Mouse (Mus musculus) 416B (cell line): ENCODE data around the gene Gm10717.
A peak's percentile ranks its signal among the peaks of the same experiment; 100 is the strongest.
"Not testable (repeated sequence)": the region's sequence is repeated elsewhere in the genome, so short reads cannot be mapped to it uniquely, and the experiment has no call there.

Source experiments
- DNase-seq: peaks from one replicate; pipeline ENCODE4 v3.0.0; 2011; ENCODE audit warnings: low read depth

The Gm10717 gene

DNA sequence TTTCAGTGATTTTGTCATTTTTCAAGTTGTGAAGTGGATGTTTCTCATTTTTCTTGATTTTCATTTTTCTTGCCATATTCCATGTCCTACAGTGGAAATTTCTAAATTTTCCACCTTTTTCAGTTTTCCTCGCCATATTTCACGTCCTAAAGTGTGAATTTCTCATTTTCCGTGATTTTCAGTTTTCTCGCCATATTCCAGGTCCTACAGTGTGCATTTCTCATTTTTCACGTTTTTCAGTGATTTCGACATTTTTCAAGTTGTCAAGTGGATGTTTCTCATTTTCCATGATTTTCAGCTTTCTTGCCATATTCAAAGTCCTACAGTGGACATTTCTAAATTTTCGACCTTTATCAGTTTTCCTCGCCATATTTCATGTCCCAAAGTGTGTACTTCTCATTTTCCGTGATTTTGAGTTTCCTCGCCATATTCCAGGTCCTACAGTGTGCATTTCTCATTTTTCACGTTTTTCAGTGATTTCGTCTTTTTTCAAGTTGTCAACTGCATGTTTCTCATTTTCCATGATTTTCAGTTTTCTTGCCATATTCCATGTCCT lies at the start of gene Gm10717:
Gm10717 (plus strand) TSS at position 506 of the 556 bp plus-strand sequence.
- DNase-seq: not testable (repeated sequence)

DNA sequence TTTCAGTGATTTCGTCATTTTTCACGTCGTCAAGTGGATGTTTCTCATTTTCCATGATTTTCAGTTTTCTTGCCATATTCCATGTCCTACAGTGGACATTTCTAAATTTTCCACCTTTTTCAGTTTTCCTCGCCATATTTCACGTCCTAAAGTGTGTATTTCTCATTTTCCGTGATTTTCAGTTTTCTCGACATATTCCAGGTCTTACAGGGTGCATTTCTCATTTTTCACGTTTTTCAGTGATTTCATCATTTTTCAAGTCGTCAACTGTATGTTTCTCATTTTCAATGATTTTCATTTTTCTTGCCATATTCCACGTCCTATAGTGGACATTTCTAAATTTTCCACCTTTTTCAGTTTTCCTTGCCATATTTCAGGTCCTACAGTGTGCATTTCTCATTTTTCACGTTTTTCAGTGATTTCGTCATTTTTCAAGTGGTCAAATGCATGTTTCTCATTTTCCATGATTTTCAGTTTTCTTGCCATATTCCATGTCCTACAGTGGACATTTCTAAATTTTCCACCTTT lies 24.7 kb upstream of the Gm10717 start, which contains the start of gene Gm10722:
Gm10722 (plus strand) TSS at position 478 of the 528 bp plus-strand sequence.
- peak; percentile 52 for DNase-seq

DNA sequence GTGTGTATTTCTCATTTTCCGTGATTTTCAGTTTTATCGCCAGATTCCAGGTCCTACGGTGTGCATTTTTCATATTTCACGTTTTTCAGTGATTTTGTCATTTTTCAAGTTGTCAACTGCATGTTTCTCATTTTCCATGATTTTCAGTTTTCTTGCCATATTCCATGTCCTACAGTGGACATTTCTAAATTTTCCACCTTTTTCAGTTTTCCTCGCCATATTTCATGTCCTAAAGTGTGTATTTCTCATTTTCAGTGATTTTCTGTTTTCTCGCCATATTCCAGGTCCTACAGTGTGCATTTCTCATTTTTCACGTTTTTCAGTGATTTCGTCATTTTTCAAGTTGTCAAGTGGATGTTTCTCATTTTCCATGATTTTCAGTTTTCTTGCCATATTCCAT lies 24.2 kb upstream of the Gm10717 start:
- not testable (repeated sequence) for DNase-seq

DNA sequence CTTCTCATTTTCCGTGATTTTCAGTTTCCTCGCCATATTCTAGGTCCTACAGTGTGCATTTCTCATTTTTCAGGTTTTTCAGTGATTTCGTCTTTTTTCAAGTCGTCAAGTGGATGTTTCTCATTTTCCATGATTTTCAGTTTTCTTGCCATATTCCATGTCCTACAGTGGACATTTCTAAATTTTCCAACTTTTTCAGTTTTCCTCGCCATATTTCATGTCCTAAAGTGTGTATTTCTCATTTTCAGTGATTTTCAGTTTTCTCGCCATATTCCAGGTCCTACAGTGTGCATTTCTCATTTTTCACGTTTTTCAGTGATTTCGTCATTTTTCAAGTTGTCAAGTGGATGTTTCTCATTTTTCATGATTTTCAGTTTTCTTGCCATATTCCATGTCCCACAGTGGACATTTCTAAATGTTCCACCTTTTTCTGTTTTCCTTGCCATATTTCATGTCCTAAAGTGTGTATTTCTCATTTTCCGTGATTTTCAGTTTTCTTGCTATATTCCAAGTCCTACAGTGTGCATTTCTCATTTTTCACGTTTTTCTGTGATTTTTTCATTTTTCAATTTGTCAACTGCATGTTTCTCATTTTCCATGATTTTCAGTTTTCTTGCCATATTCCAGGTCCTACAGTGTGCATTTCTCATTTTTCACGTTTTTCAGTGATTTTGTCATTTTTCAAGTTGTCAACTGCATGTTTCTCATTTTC lies 23.1 kb upstream of the Gm10717 start:
- DNase-seq: peak; percentile 33

DNA sequence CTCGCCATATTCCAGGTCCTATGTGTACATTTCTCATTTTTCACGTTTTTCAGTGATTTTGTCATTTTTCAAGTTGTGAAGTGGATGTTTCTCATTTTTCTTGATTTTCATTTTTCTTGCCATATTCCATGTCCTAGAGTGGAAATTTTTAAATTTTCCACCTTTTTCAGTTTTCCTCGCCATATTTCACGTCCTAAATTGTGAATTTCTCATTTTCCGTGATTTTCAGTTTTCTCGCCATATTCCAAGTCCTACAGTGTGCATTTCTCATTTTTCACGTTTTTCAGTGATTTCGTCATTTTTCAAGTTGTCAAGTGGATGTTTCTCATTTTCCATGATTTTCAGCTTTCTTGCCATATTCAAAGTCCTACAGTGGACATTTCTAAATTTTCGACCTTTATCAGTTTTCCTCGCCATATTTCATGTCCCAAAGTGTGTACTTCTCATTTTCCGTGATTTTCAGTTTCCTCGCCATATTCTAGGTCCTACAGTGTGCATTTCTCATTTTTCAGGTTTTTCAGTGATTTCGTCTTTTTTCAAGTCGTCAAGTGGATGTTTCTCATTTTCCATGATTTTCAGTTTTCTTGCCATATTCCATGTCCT lies 22.3 kb upstream of the Gm10717 start, which contains the start of gene Gm11168:
Gm11168 (plus strand) TSS at position 553 of the 603 bp plus-strand sequence.
- not testable (repeated sequence) for DNase-seq

DNA sequence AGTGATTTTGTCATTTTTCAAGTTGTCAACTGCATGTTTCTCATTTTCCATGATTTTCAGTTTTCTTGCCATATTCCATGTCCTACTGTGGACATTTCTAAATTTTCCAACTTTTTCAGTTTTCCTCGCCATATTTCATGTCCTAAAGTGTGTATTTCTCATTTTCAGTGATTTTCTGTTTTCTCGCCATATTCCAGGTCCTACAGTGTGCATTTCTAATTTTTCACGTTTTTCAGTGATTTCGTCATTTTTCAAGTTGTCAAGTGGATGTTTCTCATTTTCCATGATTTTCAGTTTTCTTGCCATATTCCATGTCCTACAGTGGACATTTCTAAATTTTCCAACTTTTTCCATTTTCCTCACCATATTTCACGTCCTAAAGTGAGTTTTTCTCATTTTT lies 19.0 kb upstream of the Gm10717 start:
- not testable (repeated sequence) for DNase-seq

DNA sequence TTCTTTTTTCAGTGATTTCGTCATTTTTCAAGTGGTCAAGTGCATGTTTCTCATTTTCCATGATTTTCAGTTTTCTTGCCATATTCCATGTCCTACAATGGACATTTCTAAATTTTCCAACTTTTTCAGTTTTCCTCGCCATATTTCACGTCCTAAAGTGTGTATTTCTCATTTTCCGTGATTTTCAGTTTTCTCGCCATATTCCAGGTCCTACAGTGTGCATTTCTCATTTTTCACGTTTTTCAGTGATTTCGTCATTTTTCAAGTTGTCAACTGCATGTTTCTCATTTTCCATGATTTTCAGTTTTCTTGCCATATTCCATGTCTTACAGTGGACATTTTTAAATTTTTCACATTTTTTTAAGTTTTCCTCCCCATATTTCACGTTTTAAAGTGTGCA lies 18.6 kb upstream of the Gm10717 start:
- not testable (repeated sequence) for DNase-seq

DNA sequence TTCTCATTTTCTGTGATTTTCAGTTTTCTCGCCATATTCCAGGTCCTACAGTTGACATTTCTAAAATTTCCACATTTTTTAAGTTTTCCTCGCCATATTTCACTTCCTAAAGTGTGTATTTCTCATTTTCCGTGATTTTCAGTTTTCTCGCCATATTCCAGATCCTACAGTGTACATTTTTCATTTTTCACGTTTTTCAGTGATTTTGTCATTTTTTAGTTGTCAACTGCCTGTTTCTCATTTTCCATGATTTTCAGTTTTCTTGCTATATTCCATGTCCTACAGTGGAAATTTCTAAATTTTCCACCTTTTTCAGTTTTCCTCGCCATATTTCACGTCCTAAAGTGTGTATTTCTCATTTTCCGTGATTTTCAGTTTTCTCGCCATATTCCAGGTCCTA lies 17.9 kb upstream of the Gm10717 start:
- DNase-seq: peak; percentile 45

DNA sequence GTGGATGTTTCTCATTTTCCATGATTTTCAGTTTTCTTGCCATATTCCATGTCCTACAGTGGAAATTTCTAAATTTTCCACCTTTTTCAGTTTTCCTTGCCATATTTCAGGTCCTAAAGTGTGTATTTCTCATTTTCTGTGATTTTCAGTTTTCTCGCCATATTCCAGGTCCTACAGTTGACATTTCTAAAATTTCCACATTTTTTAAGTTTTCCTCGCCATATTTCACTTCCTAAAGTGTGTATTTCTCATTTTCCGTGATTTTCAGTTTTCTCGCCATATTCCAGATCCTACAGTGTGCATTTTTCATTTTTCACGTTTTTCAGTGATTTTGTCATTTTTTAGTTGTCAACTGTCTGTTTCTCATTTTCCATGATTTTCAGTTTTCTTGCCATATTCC lies 15.9 kb upstream of the Gm10717 start:
- DNase-seq: not testable (repeated sequence)

DNA sequence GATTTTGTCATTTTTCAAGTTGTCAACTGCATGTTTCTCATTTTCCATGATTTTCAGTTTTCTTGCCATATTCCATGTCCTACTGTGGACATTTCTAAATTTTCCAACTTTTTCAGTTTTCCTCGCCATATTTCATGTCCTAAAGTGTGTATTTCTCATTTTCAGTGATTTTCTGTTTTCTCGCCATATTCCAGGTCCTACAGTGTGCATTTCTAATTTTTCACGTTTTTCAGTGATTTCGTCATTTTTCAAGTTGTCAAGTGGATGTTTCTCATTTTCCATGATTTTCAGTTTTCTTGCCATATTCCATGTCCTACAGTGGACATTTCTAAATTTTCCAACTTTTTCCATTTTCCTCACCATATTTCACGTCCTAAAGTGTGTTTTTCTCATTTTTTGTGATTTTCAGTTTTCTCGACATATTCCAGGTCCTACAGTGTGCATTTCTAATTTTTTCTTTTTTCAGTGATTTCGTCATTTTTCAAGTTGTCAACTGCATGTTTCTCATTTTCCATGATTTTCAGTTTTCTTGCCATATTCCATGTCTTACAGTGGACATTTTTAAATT lies 13.1 kb upstream of the Gm10717 start:
- not testable (repeated sequence) for DNase-seq

DNA sequence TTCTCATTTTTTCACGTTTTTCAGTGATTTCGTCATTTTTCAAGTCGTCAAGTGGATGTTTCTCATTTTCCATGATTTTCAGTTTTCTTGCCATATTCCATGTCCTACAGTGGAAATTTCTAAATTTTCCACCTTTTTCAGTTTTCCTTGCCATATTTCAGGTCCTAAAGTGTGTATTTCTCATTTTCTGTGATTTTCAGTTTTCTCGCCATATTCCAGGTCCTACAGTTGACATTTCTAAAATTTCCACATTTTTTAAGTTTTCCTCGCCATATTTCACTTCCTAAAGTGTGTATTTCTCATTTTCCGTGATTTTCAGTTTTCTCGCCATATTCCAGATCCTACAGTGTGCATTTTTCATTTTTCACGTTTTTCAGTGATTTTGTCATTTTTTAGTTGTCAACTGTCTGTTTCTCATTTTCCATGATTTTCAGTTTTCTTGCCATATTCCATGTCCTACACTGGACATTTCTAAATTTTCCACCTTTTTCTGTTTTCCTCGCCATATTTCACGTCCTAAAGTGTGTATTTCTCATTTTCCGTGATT lies 12.4 kb upstream of the Gm10717 start, which contains the start of gene Gm10721:
Gm10721 (plus strand) TSS at position 408 of the 547 bp plus-strand sequence.
- not testable (repeated sequence) for DNase-seq

DNA sequence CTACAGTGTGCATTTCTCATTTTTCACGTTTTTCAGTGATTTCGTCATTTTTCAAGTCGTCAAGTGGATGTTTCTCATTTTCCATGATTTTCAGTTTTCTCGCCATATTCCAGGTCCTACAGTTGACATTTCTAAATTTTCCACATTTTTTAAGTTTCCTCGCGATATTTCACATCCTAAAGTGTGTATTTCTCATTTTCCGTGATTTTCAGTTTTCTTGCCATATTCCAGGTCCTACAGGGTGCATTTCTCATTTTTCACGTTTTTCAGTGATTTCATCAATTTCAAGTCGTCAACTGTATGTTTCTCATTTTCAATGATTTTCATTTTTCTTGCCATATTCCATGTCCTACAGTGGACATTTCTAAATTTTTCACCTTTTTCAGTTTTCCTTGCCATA lies 9.9 kb upstream of the Gm10717 start, which contains the start of gene Gm10720:
Gm10720 (plus strand) TSS at position 301 of the 400 bp plus-strand sequence.
- DNase-seq: not testable (repeated sequence)

DNA sequence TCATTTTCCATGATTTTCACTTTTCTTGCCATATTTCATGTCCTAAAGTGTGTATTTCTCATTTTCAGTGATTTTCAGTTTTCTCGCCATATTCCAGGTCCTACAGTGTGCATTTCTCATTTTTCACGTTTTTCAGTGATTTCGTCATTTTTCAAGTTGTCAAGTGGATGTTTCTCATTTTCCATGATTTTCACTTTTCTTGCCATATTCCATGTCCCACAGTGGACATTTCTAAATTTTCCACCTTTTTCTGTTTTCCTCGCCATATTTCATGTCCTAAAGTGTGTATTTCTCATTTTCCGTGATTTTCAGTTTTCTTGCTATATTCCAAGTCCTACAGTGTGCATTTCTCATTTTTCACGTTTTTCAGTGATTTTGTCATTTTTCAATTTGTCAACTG lies 9.3 kb upstream of the Gm10717 start:
- not testable (repeated sequence) for DNase-seq

DNA sequence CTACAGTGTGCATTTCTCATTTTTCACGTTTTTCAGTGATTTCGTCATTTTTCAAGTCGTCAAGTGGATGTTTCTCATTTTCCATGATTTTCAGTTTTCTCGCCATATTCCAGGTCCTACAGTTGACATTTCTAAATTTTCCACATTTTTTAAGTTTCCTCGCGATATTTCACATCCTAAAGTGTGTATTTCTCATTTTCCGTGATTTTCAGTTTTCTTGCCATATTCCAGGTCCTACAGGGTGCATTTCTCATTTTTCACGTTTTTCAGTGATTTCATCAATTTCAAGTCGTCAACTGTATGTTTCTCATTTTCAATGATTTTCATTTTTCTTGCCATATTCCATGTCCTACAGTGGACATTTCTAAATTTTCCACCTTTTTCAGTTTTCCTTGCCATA lies 8.1 kb upstream of the Gm10717 start, which contains the start of gene Gm10719:
Gm10719 (plus strand) TSS at position 301 of the 400 bp plus-strand sequence.
- not testable (repeated sequence) for DNase-seq

DNA sequence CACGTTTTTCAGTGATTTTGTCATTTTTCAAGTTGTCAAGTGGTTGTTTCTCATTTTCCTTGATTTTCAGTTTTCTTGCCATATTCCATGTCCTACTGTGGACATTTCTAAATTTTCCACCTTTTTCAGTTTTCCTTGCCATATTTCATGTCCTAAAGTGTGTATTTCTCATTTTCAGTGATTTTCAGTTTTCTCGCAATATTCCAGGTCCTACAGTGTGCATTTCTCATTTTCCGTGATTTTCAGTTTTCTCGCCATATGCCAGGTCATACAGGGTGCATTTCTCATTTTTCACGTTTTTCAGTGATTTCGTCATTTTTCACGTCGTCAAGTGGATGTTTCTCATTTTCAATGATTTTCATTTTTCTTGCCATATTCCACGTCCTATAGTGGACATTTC lies 6.3 kb upstream of the Gm10717 start:
- not testable (repeated sequence) for DNase-seq

DNA sequence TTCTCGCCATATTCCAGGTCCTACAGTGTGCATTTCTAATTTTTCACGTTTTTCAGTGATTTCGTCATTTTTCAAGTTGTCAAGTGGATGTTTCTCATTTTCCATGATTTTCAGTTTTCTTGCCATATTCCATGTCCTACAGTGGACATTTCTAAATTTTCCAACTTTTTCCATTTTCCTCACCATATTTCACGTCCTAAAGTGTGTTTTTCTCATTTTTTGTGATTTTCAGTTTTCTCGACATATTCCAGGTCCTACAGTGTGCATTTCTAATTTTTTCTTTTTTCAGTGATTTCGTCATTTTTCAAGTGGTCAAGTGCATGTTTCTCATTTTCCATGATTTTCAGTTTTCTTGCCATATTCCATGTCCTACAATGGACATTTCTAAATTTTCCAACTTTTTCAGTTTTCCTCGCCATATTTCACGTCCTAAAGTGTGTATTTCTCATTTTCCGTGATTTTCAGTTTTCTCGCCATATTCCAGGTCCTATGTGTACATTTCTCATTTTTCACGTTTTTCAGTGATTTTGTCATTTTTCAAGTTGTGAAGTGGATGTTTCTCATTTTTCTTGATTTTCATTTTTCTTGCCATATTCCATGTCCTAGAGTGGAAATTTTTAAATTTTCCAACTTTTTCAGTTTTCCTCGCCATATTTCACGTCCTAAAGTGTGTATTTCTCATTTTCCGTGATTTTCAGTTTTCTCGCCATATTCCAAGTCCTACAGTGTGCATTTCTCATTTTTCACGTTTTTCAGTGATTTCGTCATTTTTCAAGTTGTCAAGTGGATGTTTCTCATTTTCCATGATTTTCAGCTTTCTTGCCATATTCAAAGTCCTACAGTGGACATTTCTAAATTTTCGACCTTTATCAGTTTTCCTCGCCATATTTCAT lies 5.1 kb upstream of the Gm10717 start:
- DNase-seq: not testable (repeated sequence)

DNA sequence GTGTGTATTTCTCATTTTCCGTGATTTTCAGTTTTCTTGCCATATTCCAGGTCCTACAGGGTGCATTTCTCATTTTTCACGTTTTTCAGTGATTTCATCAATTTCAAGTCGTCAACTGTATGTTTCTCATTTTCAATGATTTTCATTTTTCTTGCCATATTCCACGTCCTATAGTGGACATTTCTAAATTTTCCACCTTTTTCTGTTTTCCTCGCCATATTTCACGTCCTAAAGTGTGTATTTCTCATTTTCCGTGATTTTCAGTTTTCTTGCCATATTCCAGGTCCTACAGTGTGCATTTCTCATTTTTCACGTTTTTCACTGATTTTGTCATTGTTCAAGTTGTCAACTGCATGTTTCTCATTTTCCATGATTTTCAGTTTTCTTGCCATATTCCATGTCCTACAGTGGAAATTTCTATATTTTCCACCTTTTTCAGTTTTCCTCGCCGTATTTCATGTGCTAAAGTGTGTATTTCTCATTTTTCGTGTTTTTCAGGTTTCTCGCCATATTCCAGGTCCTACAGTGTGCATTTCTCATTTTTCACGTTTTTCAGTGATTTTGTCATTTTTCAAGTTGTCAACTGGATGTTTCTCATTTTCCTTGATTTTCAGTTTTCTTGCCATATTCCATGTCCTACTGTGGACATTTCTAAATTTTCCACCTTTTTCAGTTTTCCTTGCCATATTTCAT lies 2.8 kb upstream of the Gm10717 start:
- DNase-seq: peak; percentile 54

DNA sequence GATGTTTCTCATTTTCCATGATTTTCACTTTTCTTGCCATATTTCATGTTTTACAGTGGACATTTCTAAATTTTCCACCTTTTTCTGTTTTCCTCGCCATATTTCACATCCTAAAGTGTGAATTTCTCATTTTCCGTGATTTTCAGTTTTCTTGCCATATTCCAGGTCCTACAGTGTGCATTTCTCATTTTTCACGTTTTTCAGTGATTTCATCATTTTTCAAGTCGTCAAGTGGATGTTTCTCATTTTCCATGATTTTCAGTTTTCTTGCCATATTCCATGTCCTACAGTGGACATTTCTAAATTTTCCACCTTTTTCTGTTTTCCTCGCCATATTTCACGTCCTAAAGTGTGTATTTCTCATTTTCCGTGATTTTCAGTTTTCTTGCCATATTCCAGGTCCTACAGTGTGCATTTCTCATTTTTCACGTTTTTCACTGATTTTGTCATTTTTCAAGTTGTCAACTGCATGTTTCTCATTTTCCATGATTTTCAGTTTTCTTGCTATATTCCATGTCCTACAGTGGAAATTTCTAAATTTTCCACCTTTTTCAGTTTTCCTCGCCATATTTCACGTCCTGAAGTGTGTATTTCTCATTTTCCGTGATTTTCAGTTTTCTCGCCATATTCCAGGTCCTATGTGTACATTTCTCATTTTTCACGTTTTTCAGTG lies 1.8 kb upstream of the Gm10717 start, which contains the start of gene Gm10718:
Gm10718 (plus strand) TSS at position 236 of the 673 bp plus-strand sequence.
- DNase-seq: not testable (repeated sequence)

DNA sequence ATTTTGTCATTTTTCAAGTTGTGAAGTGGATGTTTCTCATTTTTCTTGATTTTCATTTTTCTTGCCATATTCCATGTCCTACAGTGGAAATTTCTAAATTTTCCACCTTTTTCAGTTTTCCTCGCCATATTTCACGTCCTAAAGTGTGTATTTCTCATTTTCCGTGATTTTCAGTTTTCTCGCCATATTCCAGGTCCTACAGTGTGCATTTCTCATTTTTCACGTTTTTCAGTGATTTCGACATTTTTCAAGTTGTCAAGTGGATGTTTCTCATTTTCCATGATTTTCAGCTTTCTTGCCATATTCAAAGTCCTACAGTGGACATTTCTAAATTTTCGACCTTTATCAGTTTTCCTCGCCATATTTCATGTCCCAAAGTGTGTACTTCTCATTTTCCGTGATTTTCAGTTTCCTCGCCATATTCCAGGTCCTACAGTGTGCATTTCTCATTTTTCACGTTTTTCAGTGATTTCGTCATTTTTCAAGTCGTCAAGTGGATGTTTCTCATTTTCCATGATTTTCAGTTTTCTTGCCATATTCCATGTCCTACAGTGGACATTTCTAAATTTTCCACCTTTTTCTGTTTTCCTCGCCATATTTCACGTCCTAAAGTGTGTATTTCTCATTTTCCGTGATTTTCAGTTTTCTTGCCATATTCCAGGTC lies 1.1 kb upstream of the Gm10717 start:
- not testable (repeated sequence) for DNase-seq
